Comparison of ENCODE assay signal across 8 mouse cellular contexts in the genomic region with DNA sequence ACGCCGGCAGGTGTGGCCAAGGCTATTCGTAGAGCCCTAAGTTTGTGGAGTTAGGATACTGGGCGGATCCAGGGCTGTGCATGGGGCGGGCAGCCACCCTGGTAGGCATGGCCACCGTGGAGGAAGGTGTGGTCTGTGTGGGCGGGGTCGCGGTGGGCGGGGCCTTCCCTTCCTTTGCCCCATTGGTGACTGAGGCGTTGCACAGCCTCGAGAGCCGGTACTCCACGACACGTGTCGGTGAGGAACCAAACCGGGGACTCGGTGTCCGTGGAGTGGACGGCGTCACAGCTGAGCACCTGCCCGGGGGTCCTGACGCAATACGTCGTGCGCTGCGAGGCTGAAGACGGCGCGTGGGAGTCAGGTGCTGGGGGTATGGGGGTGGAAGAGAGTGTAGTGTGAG. TPM values are rescaled to one million over a fixed set of nuclear protein-coding genes. Genes with fewer than 3 reads are reported as not detected.
A peak's percentile ranks its signal among the peaks of the same experiment; 100 is the strongest.
DNase-seq lines count a peak whose midpoint lies in the region; ATAC-seq and TF ChIP-seq lines count a peak whose summit lies in the region.

No protein-coding gene starts in this region.

- peak overlapping the region; percentile 65 for H3K9ac ChIP-seq in MEL (ENCODE audit: control insufficient read depth, low read depth, low read length, poor library complexity, severe bottlenecking)
- H3K9ac ChIP-seq in heart, embryonic 12.5 days, result no peak overlapping the region

- TF ChIP-seq RAD21 in MEL (IDR thresholded peaks at IDR 0.05; ENCODE audit: low read depth, low read length), result no peak

- WGBS in heart, embryonic 12.5 days, result 7% methylated on average over 30 of the region's 30 CpGs

- no peaks in the 10 kb centered on the region for H3K36me3 ChIP-seq in MEL (ENCODE audit: control insufficient read depth in 1 of 2, insufficient read depth in 2 of 2, low read length in 2 of 2)
- H3K36me3 ChIP-seq in heart, embryonic 12.5 days, result no peaks in the 10 kb centered on the region

- peak overlapping the region; percentile 53 for H3K4me2 ChIP-seq in heart, embryonic 12.5 days

- H3K4me1 ChIP-seq in MEL (ENCODE audit: control insufficient read depth in 1 of 2, insufficient read depth in 2 of 2, low read length in 2 of 2), result peaks cover 3 to 5% of the 10 kb centered on the region in 2 experiments; a peak in 3 of 4 replicates
- H3K4me1 ChIP-seq in heart, embryonic 12.5 days (replicated peaks), result peaks cover 7% of the 10 kb centered on the region

- ATAC-seq in heart, embryonic 12.5 days (ENCODE audit: insufficient number of reproducible peaks, low FRiP score), result peak; percentile 47; the same call in 1 of the 2 replicates
- no peak for ATAC-seq in activated CD4-positive, CD25-positive, alpha-beta regulatory T cell, adult 4 months

- TF ChIP-seq POLR2A in MEL (IDR thresholded peaks at IDR 0.05; ENCODE audit: control insufficient read depth in 1 of 2, insufficient read depth in 1 of 2, low read depth in 1 of 2, low read length in 2 of 2, poor library complexity in 1 of 2), result peak; percentile 47 to 65; a peak in 2 of 4 replicates

- H3K9me3 ChIP-seq in MEL (replicated peaks; ENCODE audit: insufficient read depth, low read length), result no peaks in the 10 kb centered on the region
- H3K9me3 ChIP-seq in heart, embryonic 12.5 days (replicated peaks), result peaks cover 18% of the 10 kb centered on the region

- H3K4me3 ChIP-seq in MEL (ENCODE audit: control insufficient read depth in 1 of 2, insufficient read depth in 1 of 2, low read depth in 2 of 2, low read length in 2 of 2), result peak overlapping the region; percentile 61 to 69
- peak overlapping the region; percentile 14; the same call in 1 of the 2 replicates for H3K4me3 ChIP-seq in heart, embryonic 12.5 days

- peak; percentile 54 for DNase-seq in adrenal gland, postnatal 10 days
- no peak for DNase-seq in adrenal gland, adult 8-10 months
- DNase-seq in MEL (ENCODE audit: low read depth, low spot score), result peak; percentile 82
- DNase-seq in kidney, postnatal 14 days, result peak; percentile 57
- peak; percentile 84 for DNase-seq in lung, postnatal 36 days
- DNase-seq in ovary, postnatal 14 days (ENCODE audit: low spot score), result no peak

- TF ChIP-seq CTCF in MEL (IDR thresholded peaks at IDR 0.05 in 2 of 3, conservative IDR thresholded peaks at IDR 0.05 in 1 of 3; ENCODE audit: control insufficient read depth in 1 of 3, insufficient read depth in 1 of 3, low read depth in 2 of 3, low read length in 3 of 3, poor library complexity in 1 of 3, severe bottlenecking in 1 of 3), result no peak

- no peaks in the 10 kb centered on the region for H3K27me3 ChIP-seq in MEL (ENCODE audit: control insufficient read depth in 1 of 2, insufficient read depth in 2 of 2, low read length in 2 of 2)
- H3K27me3 ChIP-seq in heart, embryonic 12.5 days (replicated peaks), result peaks cover 78% of the 10 kb centered on the region

- H3K27ac ChIP-seq in MEL (ENCODE audit: control insufficient read depth, low read depth, low read length), result no peak overlapping the region
- no peak overlapping the region for H3K27ac ChIP-seq in heart, embryonic 12.5 days (ENCODE audit: poor library complexity, severe bottlenecking)

- H3K79me2 ChIP-seq in MEL (ENCODE audit: control insufficient read depth, insufficient read depth, low read length, poor library complexity), result no peaks in the 10 kb centered on the region

- no peak for TF ChIP-seq EP300 in MEL (IDR thresholded peaks at IDR 0.05; ENCODE audit: low read depth in 1 of 2, low read length in 2 of 2)

TF ChIP-seq in MEL, 35 proteins besides CTCF, POLR2A, EP300 and RAD21:
- TF ChIP-seq GATA1 (IDR thresholded peaks at IDR 0.05; ENCODE audit: low read depth, low read length) (no peak), ZNF384 (IDR thresholded peaks at IDR 0.05; ENCODE audit: low read depth, low read length) (no peak), NRF1 (IDR thresholded peaks at IDR 0.05; ENCODE audit: insufficient read depth, low read depth, low read length, poor library complexity, severe bottlenecking) (no peak), KAT2A (conservative IDR thresholded peaks at IDR 0.05; ENCODE audit: low read depth, low read length) (no peak), MEF2A (IDR thresholded peaks at IDR 0.05; ENCODE audit: extremely low read depth, insufficient replicate concordance, low read depth, low read length, poor library complexity, severe bottlenecking) (no peak), ELF1 (IDR thresholded peaks at IDR 0.05; ENCODE audit: low read depth, low read length) (no peak), MYC (IDR thresholded peaks at IDR 0.05; ENCODE audit: low read depth, low read length) (no peak), MAFK (IDR thresholded peaks at IDR 0.05; ENCODE audit: borderline replicate concordance, low read depth, low read length) (no peak), SMC3 (IDR thresholded peaks at IDR 0.05; ENCODE audit: low read depth, low read length) (no peak), CHD1 (IDR thresholded peaks at IDR 0.05; ENCODE audit: low read depth, low read length) (no peak), GABPA (IDR thresholded peaks at IDR 0.05; ENCODE audit: low read depth, low read length) (no peak), TBP (IDR thresholded peaks at IDR 0.05; ENCODE audit: low read depth, low read length) (no peak), SIN3A (IDR thresholded peaks at IDR 0.05; ENCODE audit: low read length) (peak; percentile 66), TAL1 (IDR thresholded peaks at IDR 0.05; ENCODE audit: low read length) (no peak), MAX (IDR thresholded peaks at IDR 0.05; ENCODE audit: low read length) (peak; percentile 72), NELFE (IDR thresholded peaks at IDR 0.05; ENCODE audit: low read depth, low read length) (peak; percentile 33; the same call in 1 of the 2 replicates), JUND (IDR thresholded peaks at IDR 0.05; ENCODE audit: low read depth, low read length) (no peak), MXI1 (IDR thresholded peaks at IDR 0.05; ENCODE audit: low read depth, low read length) (peak; percentile 93), E2F4 (IDR thresholded peaks at IDR 0.05; ENCODE audit: borderline replicate concordance, low read depth, low read length) (no peak)

RNA-seq across cellular contexts. Expression of gene Il12rb1, which starts 8.4 kb away (rescaled TPM):
- under 1 TPM; 0.67 to 0.87 TPM for total RNA-seq in adrenal gland, postnatal 10 days (2021)
- total RNA-seq in adrenal gland, adult 8-10 months (2022), result under 1 TPM; 0.11 to 0.75 (median 0.22) TPM
- 1.2 and 1.4 TPM in 2 replicates for total RNA-seq in MEL (2012; rRNA removed)
- polyA plus RNA-seq in MEL (2012; ENCODE audit: insufficient read depth in 1 of 2, insufficient read length in 2 of 2, low read depth in 1 of 2, low replicate concordance in 2 of 2, missing spikeins in 1 of 2), result 1 to 10 TPM in 1 of 2 experiments, not detected in 1; 2.2 TPM
- not detected in 2 replicates for polyA plus RNA-seq in heart, embryonic 12.5 days (2016; fragmentation: Nextera tagmentation; extraction: Ambion mirVana)
- polyA plus RNA-seq in activated CD4-positive, CD25-positive, alpha-beta regulatory T cell, adult 4 months (2017; shearing (Covaris generic)), result 10 to 100 TPM; 16.5 to 29.5 TPM

RNA-seq across cellular contexts. Expression of gene Mast3, which starts 11.8 kb away (rescaled TPM):
- 10 to 100 TPM; 17.7 to 22.8 TPM for total RNA-seq in adrenal gland, postnatal 10 days (2021)
- total RNA-seq in adrenal gland, adult 8-10 months (2022), result 10 to 100 TPM; 17.8 to 37.7 (median 26.5) TPM
- 10.4 and 13.5 TPM in 2 replicates for total RNA-seq in MEL (2012; rRNA removed)
- 10 to 100 TPM in 1 of 2 experiments, not detected in 1; 54.7 TPM for polyA plus RNA-seq in MEL (2012; ENCODE audit: insufficient read depth in 1 of 2, insufficient read length in 2 of 2, low read depth in 1 of 2, low replicate concordance in 2 of 2, missing spikeins in 1 of 2)
- 7.2 and 8.1 TPM in 2 replicates for polyA plus RNA-seq in heart, embryonic 12.5 days (2016; fragmentation: Nextera tagmentation; extraction: Ambion mirVana)
- 10 to 100 TPM; 19.0 to 19.4 TPM for polyA plus RNA-seq in activated CD4-positive, CD25-positive, alpha-beta regulatory T cell, adult 4 months (2017; shearing (Covaris generic))

RNA-seq across cellular contexts. Expression of gene Arrdc2, which starts 22.8 kb away (rescaled TPM):
- 10 to 100 TPM; 11.2 to 13.8 TPM for total RNA-seq in adrenal gland, postnatal 10 days (2021)
- total RNA-seq in adrenal gland, adult 8-10 months (2022), result 10 to 100 TPM; 11.7 to 17.7 (median 14.5) TPM
- 10.0 and 13.1 TPM in 2 replicates for total RNA-seq in MEL (2012; rRNA removed)
- 10 to 100 TPM in 1 of 2 experiments, not detected in 1; 22.5 TPM for polyA plus RNA-seq in MEL (2012; ENCODE audit: insufficient read depth in 1 of 2, insufficient read length in 2 of 2, low read depth in 1 of 2, low replicate concordance in 2 of 2, missing spikeins in 1 of 2)
- 2.5 and 2.7 TPM in 2 replicates for polyA plus RNA-seq in heart, embryonic 12.5 days (2016; fragmentation: Nextera tagmentation; extraction: Ambion mirVana)
- polyA plus RNA-seq in activated CD4-positive, CD25-positive, alpha-beta regulatory T cell, adult 4 months (2017; shearing (Covaris generic)), result 1 to 10 TPM; 3.0 to 6.7 TPM

RNA-seq across cellular contexts. Expression of gene Pik3r2, which starts 40.2 kb away (rescaled TPM):
- 10 to 100 TPM; 37.7 to 46.4 TPM for total RNA-seq in adrenal gland, postnatal 10 days (2021)
- 10 to 100 TPM; 44.0 to 73.8 (median 57.9) TPM for total RNA-seq in adrenal gland, adult 8-10 months (2022)
- 23.7 and 25.4 TPM in 2 replicates for total RNA-seq in MEL (2012; rRNA removed)
- polyA plus RNA-seq in MEL (2012; ENCODE audit: insufficient read depth in 1 of 2, insufficient read length in 2 of 2, low read depth in 1 of 2, low replicate concordance in 2 of 2, missing spikeins in 1 of 2), result 10 to 100 TPM in 1 of 2 experiments, not detected in 1; 37.8 TPM
- 35.2 and 37.2 TPM in 2 replicates for polyA plus RNA-seq in heart, embryonic 12.5 days (2016; fragmentation: Nextera tagmentation; extraction: Ambion mirVana)
- polyA plus RNA-seq in activated CD4-positive, CD25-positive, alpha-beta regulatory T cell, adult 4 months (2017; shearing (Covaris generic)), result 1 to 10 TPM; 3.9 to 5.1 TPM

RNA-seq across cellular contexts. Expression of gene Kcnn1, which starts 46.4 kb away (rescaled TPM):
- total RNA-seq in adrenal gland, postnatal 10 days (2021), result 1 to 10 TPM; 3.0 to 3.1 TPM
- total RNA-seq in adrenal gland, adult 8-10 months (2022), result 1 to 10 TPM; 4.2 to 4.7 (median 4.4) TPM
- total RNA-seq in MEL (2012; rRNA removed), result 7.3 and 8.9 TPM in 2 replicates
- polyA plus RNA-seq in MEL (2012; ENCODE audit: insufficient read depth in 1 of 2, insufficient read length in 2 of 2, low read depth in 1 of 2, low replicate concordance in 2 of 2, missing spikeins in 1 of 2), result 10 to 100 TPM in 1 of 2 experiments, not detected in 1; 10.7 TPM
- 1.7 and 1.8 TPM in 2 replicates for polyA plus RNA-seq in heart, embryonic 12.5 days (2016; fragmentation: Nextera tagmentation; extraction: Ambion mirVana)
- polyA plus RNA-seq in activated CD4-positive, CD25-positive, alpha-beta regulatory T cell, adult 4 months (2017; shearing (Covaris generic)), result not detected

Comparison
In these comparisons a context has a peak if more than half of its experiments do, and no peak if none do; other contexts are left out.
1. DNase-seq: peak in adrenal gland, postnatal 10 days (single experiment), MEL (single experiment), kidney, postnatal 14 days (single experiment) and lung, postnatal 36 days (single experiment); none in adrenal gland, adult 8-10 months (single experiment) and ovary, postnatal 14 days (single experiment).